Mouse (Mus musculus) lung, postnatal 0 days (tissue): ENCODE measurements around the gene Pkd1l3.

ENCODE experiments used
- CTCF ChIP-seq: IDR thresholded peaks from 2 replicates; pipeline ENCODE4 v1.5.1; 2016; ENCODE audit warnings: antibody characterized with exemption, mild to moderate bottlenecking
- EP300 ChIP-seq: IDR thresholded peaks from 2 replicates; pipeline ENCODE4 v1.6.1; 2016; ENCODE audit warnings: antibody characterized with exemption, mild to moderate bottlenecking, control low read depth

GRCm38 (mm10) chr8:109714961-109715360 lies 100.6 kb downstream of the Pkd1l3 start:
- TF ChIP-seq CTCF (no peak), EP300 (no peak)
